Mouse (Mus musculus) kidney, adult 2 months (tissue): Measurements from ENCODE around the gene Zcchc3.

Experiments used
- CTCF ChIP-seq: fragments of 200-500 bp; conservative IDR thresholded peaks from 2 replicates; pipeline ENCODE4 v1.5.1; 2011; ENCODE audit warnings: low read depth, mild to moderate bottlenecking, control low read depth, low read length, moderate library complexity, mixed read lengths; ENCODE audit not compliant: insufficient read depth, insufficient read length
- POLR2A ChIP-seq: fragments of 200-500 bp; IDR thresholded peaks from one replicate; pipeline ENCODE4 v1.6.1; 2011; ENCODE audit warnings: low read depth, low read length, control low read depth

- TF ChIP-seq CTCF (peak; percentile 57), POLR2A (no peak)
Observed at GRCm38 (mm10) chr2:152450241-152450640, 35.4 kb upstream of the Zcchc3 start.
